Mouse (Mus musculus) left cerebral cortex, adult 9 months (tissue): ENCODE measurements at regions not wholly inside any gene's neighbourhood (a gene's known extent, or its start where the extent isn't known, plus 50 kb on each side); places are given as distances from the start of the nearest gene placed in this dataset.

Source experiments
- DNase-seq, 2 experiments: peaks; one replicate each; pipeline ENCODE4 v3.0.0; 2022; ENCODE audit warnings: low spot score in 2 of 2

GRCm38 (mm10) chr17:62077604-62078003 is 803.5 kb downstream of the Efna5 start:
- DNase-seq = peak; percentile 7 to 50

GRCm38 (mm10) chr17:62064939-62065338 is 816.2 kb downstream of the Efna5 start:
- DNase-seq = no peak

GRCm38 (mm10) chr17:62058016-62058415 is 823.1 kb downstream of the Efna5 start:
- no peak for DNase-seq

GRCm38 (mm10) chr17:62054801-62055200 is 826.3 kb downstream of the Efna5 start:
- DNase-seq = no peak

GRCm38 (mm10) chr17:62048989-62049388 is 832.1 kb downstream of the Efna5 start:
- DNase-seq = no peak

- DNase-seq = no peak
Measured at GRCm38 (mm10) chr17:62030614-62031013, 850.5 kb downstream of the Efna5 start.
